Mouse (Mus musculus): Measurements from ENCODE around the gene Foxk2. TPM values are rescaled to one million over a fixed set of nuclear protein-coding genes. Genes with fewer than 3 reads are reported as not detected.

The Foxk2 gene
- polyA plus RNA-seq, 1 experiment from 2014 or later, result 13.5 TPM

Other genes starting within 250 kb of the Foxk2 start
- gene Cd7, start 220.6 kb upstream of the Foxk2 start, polyA plus RNA-seq (2014; fragmentation: Nextera tagmentation; extraction: Ambion mirVana), result not detected in 2 replicates
- gene Sectm1b, start 196.4 kb upstream of the Foxk2 start, polyA plus RNA-seq (2014; fragmentation: Nextera tagmentation; extraction: Ambion mirVana), result not detected in 2 replicates
- not detected in 2 replicates for gene Sectm1a, start 178.8 kb upstream of the Foxk2 start, polyA plus RNA-seq (2014; fragmentation: Nextera tagmentation; extraction: Ambion mirVana)
- not detected in 2 replicates for gene Tex19.2, start 141.3 kb upstream of the Foxk2 start, polyA plus RNA-seq (2014; fragmentation: Nextera tagmentation; extraction: Ambion mirVana)
- 0.20 TPM in 1 of 2 replicates, not detected in the other for gene Tex19.1, start 113.8 kb upstream of the Foxk2 start, polyA plus RNA-seq (2014; fragmentation: Nextera tagmentation; extraction: Ambion mirVana)
- gene Uts2r, start 99.7 kb upstream of the Foxk2 start, polyA plus RNA-seq (2014; fragmentation: Nextera tagmentation; extraction: Ambion mirVana), result 0.23 and 0.25 TPM in 2 replicates
- 6.2 and 7.0 TPM in 2 replicates for gene Hexdc, start 55.6 kb upstream of the Foxk2 start, polyA plus RNA-seq (2014; fragmentation: Nextera tagmentation; extraction: Ambion mirVana)
- gene Ogfod3, start 55.3 kb upstream of the Foxk2 start, polyA plus RNA-seq (2014; fragmentation: Nextera tagmentation; extraction: Ambion mirVana), result 17.0 and 19.2 TPM in 2 replicates
- 42.6 and 43.9 TPM in 2 replicates for gene Cybc1, start 30.7 kb upstream of the Foxk2 start, polyA plus RNA-seq (2014; fragmentation: Nextera tagmentation; extraction: Ambion mirVana)
- 75.4 and 79.1 TPM in 2 replicates for gene Narf, start 22.7 kb upstream of the Foxk2 start, polyA plus RNA-seq (2014; fragmentation: Nextera tagmentation; extraction: Ambion mirVana)
- 97.7 and 116 TPM in 2 replicates for gene Wdr45b, start 94.5 kb downstream of the Foxk2 start, polyA plus RNA-seq (2014; fragmentation: Nextera tagmentation; extraction: Ambion mirVana)
- gene Rab40b, start 128.3 kb downstream of the Foxk2 start, polyA plus RNA-seq (2014; fragmentation: Nextera tagmentation; extraction: Ambion mirVana), result 3.3 TPM in 2 replicates
- 8.5 and 8.6 TPM in 2 replicates for gene Fn3krp, start 161.4 kb downstream of the Foxk2 start, polyA plus RNA-seq (2014; fragmentation: Nextera tagmentation; extraction: Ambion mirVana)
- 2.1 and 2.6 TPM in 2 replicates for gene Fn3k, start 174.9 kb downstream of the Foxk2 start, polyA plus RNA-seq (2014; fragmentation: Nextera tagmentation; extraction: Ambion mirVana)
- gene Tbcd, start 192.0 kb downstream of the Foxk2 start, polyA plus RNA-seq (2014; fragmentation: Nextera tagmentation; extraction: Ambion mirVana), result 32.3 and 36.9 TPM in 2 replicates